ENCODE assay signal across 18 mouse cellular contexts in genomic region chr19:11157890-11158289, GRCm38 (mm10). TPM values are rescaled to one million over a fixed set of nuclear protein-coding genes. Genes with fewer than 3 reads are reported as not detected.
DNase-seq lines count a peak whose midpoint lies in the region; TF ChIP-seq lines count a peak whose summit lies in the region.
"Not testable (repeated sequence)": the region's sequence is repeated elsewhere in the genome, so short reads cannot be mapped to it uniquely, and the experiment has no call there.
"Had no signal": no experiment of that assay in that cellular context is flagged by ENCODE, and none has a peak within 500 bp of the region (broad histone marks: within the 10 kb centered on the region; RNA-seq: fewer than 3 reads in every experiment).

No protein-coding gene starts in this region.

- not testable (repeated sequence) for H3K4me3 ChIP-seq in CH12.LX (replicated peaks in 1 of 3; ENCODE audit: low read depth in 2 of 3, low read length in 2 of 3, poor library complexity in 1 of 3); ES-E14 (ENCODE audit: insufficient read depth in 1 of 2, low read depth in 1 of 2, low read length in 2 of 2, poor library complexity in 1 of 2, severe bottlenecking in 1 of 2)

- not testable (repeated sequence) for TF ChIP-seq EP300 in CH12.LX (IDR thresholded peaks at IDR 0.05; ENCODE audit: low read length)

- dilution Hi-C loops in CH12.LX (cut with MboI; ENCODE audit: extremely low pct_ligation_motif_present, extremely low pct_unique_long_range_greater_than_20kb, low sequenced_read_pairs), result not testable (repeated sequence)

- H3K4me1 ChIP-seq in CH12.LX (ENCODE audit: control insufficient read depth in 1 of 2, insufficient read depth in 2 of 2); ES-E14 (ENCODE audit: control insufficient read depth in 2 of 2, insufficient read depth in 2 of 2, low read length in 2 of 2, poor library complexity in 1 of 2): not testable (repeated sequence)

- H3K27me3 ChIP-seq in CH12.LX (replicated peaks), result not testable (repeated sequence)

- not testable (repeated sequence) for DNase-seq in CH12.LX (ENCODE audit: extremely low read depth); ES-E14 (ENCODE audit: low read depth, low spot score)

- H3K27ac ChIP-seq in CH12.LX (ENCODE audit: insufficient read depth, low read depth); ES-E14 (ENCODE audit: insufficient read depth, low read depth, low read length, poor library complexity, severe bottlenecking): not testable (repeated sequence)

- in situ Hi-C loops in CH12.LX (cut with MboI; ENCODE audit: low pct_ligation_motif_present, low pct_unique_long_range_greater_than_20kb, low sequenced_read_pairs); ES-E14 (cut with MboI; ENCODE audit: low sequenced_read_pairs in 2 of 2, unreplicated experiment in 2 of 2): not testable (repeated sequence)

- H3K4me2 ChIP-seq in CH12.LX (ENCODE audit: insufficient read depth, low read depth, poor library complexity, severe bottlenecking), result not testable (repeated sequence)

- H3K79me2 ChIP-seq in CH12.LX (replicated peaks; ENCODE audit: control insufficient read depth, extremely low read depth, insufficient read depth, poor library complexity, severe bottlenecking), result not testable (repeated sequence)

- H3K9ac ChIP-seq in CH12.LX (ENCODE audit: insufficient read depth, low read depth); ES-E14 (ENCODE audit: insufficient read depth, low read depth, low read length, poor library complexity, severe bottlenecking): not testable (repeated sequence)

- H3K36me3 ChIP-seq in CH12.LX (replicated peaks in 1 of 2; ENCODE audit: control insufficient read depth in 1 of 2, insufficient read depth in 1 of 2, low read length in 1 of 2); ES-E14 (ENCODE audit: control insufficient read depth, insufficient read depth, low read length, poor library complexity, severe bottlenecking): not testable (repeated sequence)

- TF ChIP-seq POLR2A in CH12.LX (IDR thresholded peaks at IDR 0.05; ENCODE audit: low read depth, low read length), result not testable (repeated sequence)

- not testable (repeated sequence) for H3K9me3 ChIP-seq in CH12.LX (replicated peaks; ENCODE audit: low read length); ES-E14 (ENCODE audit: control insufficient read depth, insufficient read depth, low read depth, low read length)

- not testable (repeated sequence) for TF ChIP-seq CTCF in CH12.LX (conservative IDR thresholded peaks at IDR 0.05 in 1 of 2, IDR thresholded peaks at IDR 0.05 in 1 of 2; ENCODE audit: low read depth in 2 of 2, low read length in 2 of 2)

- TF ChIP-seq RAD21 in CH12.LX (IDR thresholded peaks at IDR 0.05; ENCODE audit: low read depth, low read length), result not testable (repeated sequence)

TF ChIP-seq in CH12.LX, 34 proteins besides CTCF, POLR2A, EP300 and RAD21:
- peak; percentile 79 for TF ChIP-seq ZNF384 (IDR thresholded peaks at IDR 0.05; ENCODE audit: low read depth, low read length)
TF ChIP-seq in CH12.LX: peak in this region for 1; not testable (repeated sequence) for 33.

TF ChIP-seq in ES-E14, 5 proteins besides CTCF, POLR2A, EP300 and RAD21:
- peak; percentile 84; the same call in 1 of the 2 replicates for TF ChIP-seq ZNF384 (IDR thresholded peaks at IDR 0.05; ENCODE audit: low read depth, low read length)

RNA-seq across cellular contexts. Expression of gene 1700025F22Rik, which starts 7.2 kb away (rescaled TPM):
- total RNA-seq in CH12.LX (2012; rRNA removed) (not detected in 2 replicates), CH12.LX (2014; rRNA removed) (not detected in 2 replicates), ES-E14 (2012; rRNA removed) (not detected in 2 replicates)
- not detected in 2 replicates for polyA plus RNA-seq in CH12.LX (2012; ENCODE audit: insufficient read length, low read depth)
- total RNA-seq: adrenal gland, adult 18-20 months; adrenal gland, adult 2 months; adrenal gland, adult 8-10 months; adrenal gland, postnatal 10 days; adrenal gland, postnatal 14 days; adrenal gland, postnatal 25 days; adrenal gland, postnatal 36 days; adrenal gland, postnatal 4 days; G1E; MEL had no signal
- polyA plus RNA-seq: activated CD4-positive, CD25-positive, alpha-beta regulatory T cell, adult 4 months; adrenal gland, adult 2 months; brain, embryonic 14.5 days; C2C12; CD4-positive, CD25-positive, alpha-beta regulatory T cell, adult 4 months; cerebellum, adult 2 months; G1E; Patski had no signal

RNA-seq across cellular contexts. Expression of gene 1700017D01Rik, which starts 27.2 kb away (rescaled TPM):
- total RNA-seq in CH12.LX (2012; rRNA removed) (not detected in 2 replicates), CH12.LX (2014; rRNA removed) (not detected in 2 replicates), ES-E14 (2012; rRNA removed) (not detected in 2 replicates)
- not detected in 2 replicates for polyA plus RNA-seq in CH12.LX (2012; ENCODE audit: insufficient read length, low read depth)
- total RNA-seq: adrenal gland, adult 18-20 months; adrenal gland, adult 2 months; adrenal gland, adult 8-10 months; adrenal gland, postnatal 10 days; adrenal gland, postnatal 14 days; adrenal gland, postnatal 25 days; adrenal gland, postnatal 36 days; adrenal gland, postnatal 4 days; MEL had no signal
- polyA plus RNA-seq: activated CD4-positive, CD25-positive, alpha-beta regulatory T cell, adult 4 months; adrenal gland, adult 2 months; brain, embryonic 14.5 days; C2C12; CD4-positive, CD25-positive, alpha-beta regulatory T cell, adult 4 months; cerebellum, adult 2 months; G1E; Patski had no signal

RNA-seq across cellular contexts. Expression of gene Ms4a13, which starts 38.6 kb away (rescaled TPM):
- total RNA-seq in CH12.LX (2012; rRNA removed), result not detected in 2 replicates
- total RNA-seq in CH12.LX (2014; rRNA removed), result not detected in 2 replicates
- polyA plus RNA-seq in CH12.LX (2012; ENCODE audit: insufficient read length, low read depth), result not detected in 2 replicates
- not detected in 2 replicates for total RNA-seq in ES-E14 (2012; rRNA removed)
- total RNA-seq: adrenal gland, adult 18-20 months; adrenal gland, adult 2 months; adrenal gland, adult 8-10 months; adrenal gland, postnatal 10 days; adrenal gland, postnatal 14 days; adrenal gland, postnatal 25 days; adrenal gland, postnatal 36 days; adrenal gland, postnatal 4 days; G1E; MEL had no signal
- polyA plus RNA-seq: activated CD4-positive, CD25-positive, alpha-beta regulatory T cell, adult 4 months; adrenal gland, adult 2 months; brain, embryonic 14.5 days; C2C12; CD4-positive, CD25-positive, alpha-beta regulatory T cell, adult 4 months; cerebellum, adult 2 months; G1E; Patski had no signal
